Mouse (Mus musculus): ENCODE measurements around the gene Calcoco1.

- peak; percentile 62 for TF ChIP-seq CTCF (IDR thresholded peaks at IDR 0.05; ENCODE audit: low read depth)
- no peak for TF ChIP-seq EP300 (IDR thresholded peaks at IDR 0.05; ENCODE audit: low read depth)
Observed at GRCm38 (mm10) chr15:102692991-102693411, 29.0 kb downstream of the Calcoco1 start.

All from heart, postnatal 0 days (tissue).